Mouse (Mus musculus) neural tube, embryonic 15.5 days (tissue): ENCODE measurements at regions not wholly inside any gene's neighbourhood (a gene's known extent, or its start where the extent isn't known, plus 50 kb on each side); places are given as distances from the start of the nearest gene placed in this dataset.

Experiments
- ATAC-seq: fragments of 200-750 bp; cut with Nextera tagmentation; 2 replicates; pipeline ENCODE4 v1.8.0; 2017; ENCODE audit warnings: mild to moderate bottlenecking, moderate TSS enrichment, moderate library complexity; ENCODE audit not compliant: low FRiP score
- H3K27ac ChIP-seq: fragments of 300-500 bp; sonication (generic); replicated peaks from 2 replicates; pipeline ENCODE4 v1.5.1; 2015; ENCODE audit warnings: mild to moderate bottlenecking, inconsistent platforms
- H3K27me3 ChIP-seq: fragments of 300-500 bp; sonication (generic); replicated peaks from 2 replicates; pipeline ENCODE4 v1.6.1; 2015; ENCODE audit warnings: inconsistent platforms
- H3K36me3 ChIP-seq: fragments of 300-500 bp; sonication (generic); 2 replicates; pipeline ENCODE4 v1.6.1; 2015; ENCODE audit warnings: inconsistent platforms
- H3K4me1 ChIP-seq: fragments of 300-500 bp; sonication (generic); 2 replicates; pipeline ENCODE4 v1.6.1; 2015; ENCODE audit warnings: inconsistent platforms
- H3K4me2 ChIP-seq: fragments of 300-500 bp; sonication (generic); 2 replicates; pipeline ENCODE4 v1.6.1; 2015; ENCODE audit warnings: inconsistent platforms, mild to moderate bottlenecking, moderate library complexity
- H3K4me3 ChIP-seq: fragments of 300-500 bp; sonication (generic); replicated peaks from 2 replicates; pipeline ENCODE4 v1.5.1; 2015; ENCODE audit warnings: mild to moderate bottlenecking, inconsistent platforms
- H3K9ac ChIP-seq: fragments of 300-500 bp; sonication (generic); replicated peaks from 2 replicates; pipeline ENCODE4 v1.6.1; 2015; ENCODE audit warnings: mild to moderate bottlenecking, inconsistent platforms
- H3K9me3 ChIP-seq: fragments of 300-500 bp; sonication (generic); replicated peaks from 2 replicates; pipeline ENCODE4 v1.6.1; 2016; ENCODE audit warnings: inconsistent platforms
- WGBS: fragments of 180-500 bp; shearing (Covaris S2); methylation state at CpG from one replicate; pipeline ENCODE4 v1.1.7; 2015; ENCODE audit warnings: mixed read lengths; 5-methylcytosine and 5-hydroxymethylcytosine counted together

DNA sequence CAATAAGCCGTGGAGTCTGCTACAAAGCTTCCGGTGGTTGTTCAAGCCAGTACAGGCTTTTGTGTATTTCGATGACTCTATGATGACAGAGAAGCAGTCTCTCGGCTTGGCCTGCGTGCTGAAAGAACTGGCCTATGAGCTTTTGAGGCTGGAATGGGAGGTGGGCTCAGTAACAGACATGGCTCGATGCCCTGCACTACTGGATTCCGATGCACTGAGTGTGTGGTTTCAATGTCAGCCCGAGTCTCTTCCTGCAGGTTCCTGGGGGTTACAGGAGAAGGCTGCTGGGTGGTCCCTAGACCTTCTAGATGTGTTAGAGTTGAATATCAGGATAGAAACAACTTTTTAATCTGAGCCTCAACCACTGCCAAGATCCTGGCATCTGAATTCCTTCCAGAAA lies 53.2 kb downstream of the Gm815 start:
- Histone ChIP-seq H3K4me2 (no peak overlapping the region), H3K27ac (no peak overlapping the region), H3K36me3 (no peaks in the 10 kb centered on the region), H3K9ac (no peak overlapping the region), H3K4me1 (0 out of 2 replicates have a peak, but pooled peaks cover 4% of the 10 kb centered on the region), H3K27me3 (no peaks in the 10 kb centered on the region), H3K9me3 (no peaks in the 10 kb centered on the region), H3K4me3 (no peak overlapping the region)
- 79% methylated on average over 8 of the region's 8 CpGs for WGBS
- no peak for ATAC-seq

DNA sequence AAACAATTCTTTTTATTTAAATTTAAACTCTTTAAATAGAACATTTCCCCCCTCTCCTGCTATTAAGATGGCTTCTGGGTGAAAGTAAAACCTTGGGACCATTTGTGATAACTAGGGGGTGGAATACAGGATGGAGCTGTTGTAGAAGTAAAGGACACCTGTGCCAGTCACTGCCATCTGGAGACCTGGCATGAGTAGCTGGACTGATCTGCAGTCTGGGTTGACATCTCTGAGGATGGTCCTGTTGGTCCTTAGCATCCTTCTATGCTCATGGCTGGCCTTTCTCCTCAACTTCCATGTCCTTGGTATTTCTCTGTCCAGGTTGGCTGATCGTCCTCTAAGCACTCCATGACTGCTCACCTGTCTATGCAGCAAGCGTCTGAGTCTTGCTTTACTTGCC lies 58.3 kb downstream of the Gm815 start:
- ATAC-seq: no peak
- 0 out of 2 replicates have a peak, but pooled peaks cover 4% of the 10 kb centered on the region for H3K4me1 ChIP-seq
- 92% methylated on average over 2 of the region's 2 CpGs for WGBS
- no peak overlapping the region for H3K4me2 ChIP-seq
- no peaks in the 10 kb centered on the region for H3K27me3 ChIP-seq
- no peaks in the 10 kb centered on the region for H3K36me3 ChIP-seq
- no peak overlapping the region for H3K4me3 ChIP-seq
- no peaks in the 10 kb centered on the region for H3K9me3 ChIP-seq
- no peak overlapping the region for H3K27ac ChIP-seq
- no peak overlapping the region for H3K9ac ChIP-seq

GRCm38 (mm10) chr19:26946562-26946961 lies 60.9 kb downstream of the Gm815 start:
- H3K27me3 ChIP-seq: no peaks in the 10 kb centered on the region
- H3K4me3 ChIP-seq: no peak overlapping the region
- no peaks in the 10 kb centered on the region for H3K4me1 ChIP-seq
- WGBS: 74% methylated on average over 3 of the region's 3 CpGs
- no peak for ATAC-seq
- H3K9ac ChIP-seq: no peak overlapping the region
- H3K4me2 ChIP-seq: no peak overlapping the region
- H3K9me3 ChIP-seq: no peaks in the 10 kb centered on the region
- H3K36me3 ChIP-seq: no peaks in the 10 kb centered on the region
- H3K27ac ChIP-seq: no peak overlapping the region

GRCm38 (mm10) chr19:26948479-26948878 lies 62.8 kb downstream of the Gm815 start:
- no peak overlapping the region for H3K9ac ChIP-seq
- no peaks in the 10 kb centered on the region for H3K4me1 ChIP-seq
- H3K27ac ChIP-seq: no peak overlapping the region
- H3K4me2 ChIP-seq: no peak overlapping the region
- H3K4me3 ChIP-seq: no peak overlapping the region
- H3K9me3 ChIP-seq: no peaks in the 10 kb centered on the region
- H3K36me3 ChIP-seq: no peaks in the 10 kb centered on the region
- no peak for ATAC-seq
- WGBS: 98% methylated on average over 2 of the region's 2 CpGs
- no peaks in the 10 kb centered on the region for H3K27me3 ChIP-seq

DNA sequence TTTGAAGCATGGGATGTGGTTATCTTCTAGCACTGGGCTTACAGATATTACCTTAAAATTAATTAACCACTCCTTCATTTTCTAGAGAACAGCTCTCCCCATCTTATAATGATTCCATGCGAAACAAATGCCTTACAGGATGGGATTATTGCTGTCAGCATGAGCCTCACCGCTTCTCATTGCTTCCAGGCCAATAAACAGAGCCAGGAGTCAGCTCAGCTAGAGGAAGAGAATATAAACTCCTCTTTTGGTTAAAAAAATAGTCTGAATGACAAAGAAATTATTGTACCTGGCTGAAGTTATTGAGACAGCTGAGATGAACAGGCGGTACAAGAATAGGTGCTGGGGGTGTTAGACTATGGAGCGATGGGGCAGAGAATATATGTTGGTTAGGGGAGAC lies 63.5 kb downstream of the Gm815 start:
- H3K4me2 ChIP-seq: no peak overlapping the region
- no peak for ATAC-seq
- H3K4me3 ChIP-seq: no peak overlapping the region
- H3K9ac ChIP-seq: no peak overlapping the region
- 80% methylated on average over 4 of the region's 4 CpGs for WGBS
- H3K9me3 ChIP-seq: no peaks in the 10 kb centered on the region
- no peaks in the 10 kb centered on the region for H3K4me1 ChIP-seq
- H3K27ac ChIP-seq: no peak overlapping the region
- no peaks in the 10 kb centered on the region for H3K27me3 ChIP-seq
- no peaks in the 10 kb centered on the region for H3K36me3 ChIP-seq

- no peaks in the 10 kb centered on the region for H3K9me3 ChIP-seq
- H3K27ac ChIP-seq: no peak overlapping the region
- no peaks in the 10 kb centered on the region for H3K4me1 ChIP-seq
- ATAC-seq: peak; percentile 81; the same call in 1 of the 2 replicates
- no peak overlapping the region for H3K9ac ChIP-seq
- WGBS: 55% methylated on average over 8 of the region's 8 CpGs
- H3K27me3 ChIP-seq: no peaks in the 10 kb centered on the region
- no peak overlapping the region for H3K4me3 ChIP-seq
- H3K36me3 ChIP-seq: no peaks in the 10 kb centered on the region
- H3K4me2 ChIP-seq: 0 out of 2 replicates have a peak overlapping the region, but pooled peaks have one; percentile 4
These were observed 67.7 kb downstream of the Gm815 start for GRCm38 (mm10) chr19:26953348-26953747.

GRCm38 (mm10) chr19:26966055-26966760 lies 80.5 kb downstream of the Gm815 start:
- no peak overlapping the region for H3K9ac ChIP-seq
- no peak overlapping the region for H3K4me3 ChIP-seq
- no peaks in the 10 kb centered on the region for H3K27me3 ChIP-seq
- H3K9me3 ChIP-seq: no peaks in the 10 kb centered on the region
- no peak overlapping the region for H3K27ac ChIP-seq
- H3K4me1 ChIP-seq: no peaks in the 10 kb centered on the region
- no peak for ATAC-seq
- H3K36me3 ChIP-seq: no peaks in the 10 kb centered on the region
- WGBS: 92% methylated on average over 6 of the region's 6 CpGs
- no peak overlapping the region for H3K4me2 ChIP-seq

GRCm38 (mm10) chr19:26973058-26973457 lies 87.4 kb downstream of the Gm815 start:
- ATAC-seq: no peak
- Histone ChIP-seq H3K4me3 (no peak overlapping the region), H3K9me3 (no peaks in the 10 kb centered on the region), H3K27me3 (no peaks in the 10 kb centered on the region), H3K27ac (no peak overlapping the region), H3K4me2 (no peak overlapping the region), H3K36me3 (no peaks in the 10 kb centered on the region), H3K4me1 (peaks cover 13% of the 10 kb centered on the region), H3K9ac (no peak overlapping the region)
- 68% methylated on average over 1 of the region's 1 CpGs for WGBS

DNA sequence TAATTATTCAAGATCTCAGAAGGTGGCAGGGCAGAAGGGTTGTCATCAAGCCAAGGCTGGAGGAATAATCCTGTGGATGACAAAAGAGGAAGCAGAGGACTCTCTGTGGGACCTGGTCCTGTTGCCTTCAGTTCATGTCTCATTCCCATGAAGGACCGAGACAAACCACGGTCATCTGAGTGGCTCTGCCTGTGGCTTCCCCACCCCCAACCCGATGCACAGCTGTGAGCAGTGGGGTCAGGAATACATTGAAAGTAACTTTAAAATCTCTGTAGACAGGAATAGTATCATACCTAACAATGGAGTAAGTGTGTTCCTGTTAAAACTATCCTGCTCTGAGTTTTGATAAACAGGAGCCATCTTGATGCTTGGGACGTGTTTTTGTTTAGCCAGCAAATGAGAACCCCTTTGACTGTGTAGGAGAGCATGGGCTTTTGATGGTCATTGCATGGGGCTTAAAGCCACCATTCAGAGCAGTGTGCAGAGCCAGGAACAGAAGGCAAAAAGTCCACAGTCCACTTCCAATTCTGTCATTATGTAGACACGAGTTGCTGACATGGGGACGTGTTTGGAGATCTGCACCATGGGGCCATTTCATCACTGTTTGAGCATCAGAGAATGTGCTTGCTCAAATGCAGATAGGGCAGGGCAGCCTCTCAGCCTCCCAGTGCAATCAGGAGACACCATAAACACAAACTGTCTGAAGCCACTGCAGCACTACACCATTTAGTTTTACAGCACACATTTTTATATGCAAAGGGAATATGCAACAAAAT lies 88.3 kb downstream of the Gm815 start:
- Histone ChIP-seq H3K9ac (no peak overlapping the region), H3K27ac (no peak overlapping the region), H3K4me1 (peaks cover 19% of the 10 kb centered on the region), H3K4me2 (no peak overlapping the region), H3K27me3 (no peaks in the 10 kb centered on the region), H3K4me3 (no peak overlapping the region), H3K36me3 (no peaks in the 10 kb centered on the region), H3K9me3 (no peaks in the 10 kb centered on the region)
- WGBS: 81% methylated on average over 6 of the region's 6 CpGs
- no peak for ATAC-seq

DNA sequence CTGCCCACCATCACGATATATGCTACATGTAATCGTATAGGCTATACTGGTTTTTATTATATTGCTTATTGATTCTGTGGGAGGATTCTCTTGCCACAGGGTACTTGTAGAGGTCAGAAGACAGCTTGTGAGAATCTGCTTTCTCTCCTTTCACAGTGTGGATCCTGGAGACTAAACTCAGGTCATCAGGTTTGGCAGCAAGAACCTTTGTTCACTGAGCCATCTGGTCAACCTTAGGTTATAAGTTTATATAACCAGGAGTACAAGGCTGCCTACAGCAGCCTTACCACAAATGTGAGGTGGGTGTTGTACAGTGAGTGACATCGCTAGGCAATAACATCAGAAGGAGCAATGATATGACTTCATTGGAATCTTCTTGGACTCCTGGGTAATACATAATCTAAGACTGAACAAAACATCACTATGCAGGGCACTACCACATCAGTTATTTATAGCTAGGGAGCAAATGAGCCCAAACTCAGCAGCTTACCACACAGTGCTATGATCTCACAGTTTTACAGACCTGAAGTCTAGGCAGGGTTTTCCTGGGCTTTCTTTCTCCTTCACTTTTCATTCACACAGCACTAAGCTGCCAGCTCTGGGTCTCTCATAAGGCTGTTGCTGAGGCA lies 89.0 kb downstream of the Gm815 start:
- no peak overlapping the region for H3K4me2 ChIP-seq
- no peak overlapping the region for H3K27ac ChIP-seq
- 90% methylated on average over 3 of the region's 3 CpGs for WGBS
- no peak overlapping the region for H3K4me3 ChIP-seq
- H3K9me3 ChIP-seq: no peaks in the 10 kb centered on the region
- H3K9ac ChIP-seq: no peak overlapping the region
- H3K36me3 ChIP-seq: no peaks in the 10 kb centered on the region
- no peaks in the 10 kb centered on the region for H3K27me3 ChIP-seq
- H3K4me1 ChIP-seq: peaks cover 19% of the 10 kb centered on the region
- no peak for ATAC-seq

- Histone ChIP-seq H3K4me1 (peaks cover 19% of the 10 kb centered on the region), H3K4me2 (no peak overlapping the region), H3K9me3 (no peaks in the 10 kb centered on the region), H3K27ac (no peak overlapping the region), H3K9ac (no peak overlapping the region), H3K27me3 (no peaks in the 10 kb centered on the region), H3K4me3 (no peak overlapping the region), H3K36me3 (no peaks in the 10 kb centered on the region)
- no peak for ATAC-seq
- 45% methylated on average over 7 of the region's 7 CpGs for WGBS
These were observed 91.1 kb downstream of the Gm815 start for GRCm38 (mm10) chr19:26976604-26977322.
